Mouse (Mus musculus): ENCODE results near the gene Pcdh10. TPM values are rescaled to one million over a fixed set of nuclear protein-coding genes. Genes with fewer than 3 reads are reported as not detected.

Pcdh10 gene
- total and polyA plus RNA-seq, 3 experiments = not detected

DNA sequence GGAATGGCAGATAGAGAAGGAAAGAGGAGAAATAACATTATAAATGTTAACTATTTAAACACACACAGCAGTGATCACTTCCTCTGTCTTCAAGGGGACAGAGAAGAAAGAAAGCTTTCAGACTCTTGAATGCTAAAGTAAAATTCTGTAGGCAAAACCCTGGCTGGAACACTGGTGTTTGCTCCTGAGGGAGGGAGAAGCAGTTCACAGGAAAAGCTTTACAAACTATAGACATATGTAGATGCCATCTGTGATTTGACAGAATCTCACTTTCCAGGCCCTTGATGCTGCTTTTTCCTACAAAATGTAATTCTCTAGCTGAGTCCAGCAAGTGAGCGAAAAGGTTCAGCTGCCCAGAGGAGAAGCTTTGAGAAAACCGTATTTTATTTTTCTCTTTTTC is 25.0 kb downstream of the Pcdh10 start:
- Histone ChIP-seq H3K4me1 (ENCODE audit: control insufficient read depth in 1 of 2, insufficient read depth in 2 of 2, low read length in 2 of 2) (no peaks in the 10 kb centered on the region), H3K79me2 (ENCODE audit: control insufficient read depth, insufficient read depth, low read length, poor library complexity) (no peaks in the 10 kb centered on the region), H3K27ac (ENCODE audit: control insufficient read depth, low read depth, low read length) (no peak overlapping the region), H3K9me3 (replicated peaks; ENCODE audit: insufficient read depth, low read length) (no peaks in the 10 kb centered on the region), H3K9ac (ENCODE audit: control insufficient read depth, low read depth, low read length, poor library complexity, severe bottlenecking) (no peak overlapping the region), H3K4me3 (ENCODE audit: control insufficient read depth in 1 of 2, insufficient read depth in 1 of 2, low read depth in 2 of 2, low read length in 2 of 2) (no peak overlapping the region), H3K36me3 (ENCODE audit: control insufficient read depth in 1 of 2, insufficient read depth in 2 of 2, low read length in 2 of 2) (no peaks in the 10 kb centered on the region), H3K27me3 (ENCODE audit: control insufficient read depth in 1 of 2, insufficient read depth in 2 of 2, low read length in 2 of 2) (no peaks in the 10 kb centered on the region)
- no peak for TF ChIP-seq TCF12 (IDR thresholded peaks at IDR 0.05; ENCODE audit: low read depth, low read length)
- no peak for TF ChIP-seq POLR2A (IDR thresholded peaks at IDR 0.05; ENCODE audit: control insufficient read depth in 1 of 2, insufficient read depth in 1 of 2, low read depth in 1 of 2, low read length in 2 of 2, poor library complexity in 1 of 2)
- no peak for TF ChIP-seq GATA1 (IDR thresholded peaks at IDR 0.05; ENCODE audit: low read depth, low read length)
- TF ChIP-seq ETS1 (IDR thresholded peaks at IDR 0.05; ENCODE audit: low read depth, low read length) = no peak
- no peak for TF ChIP-seq RAD21 (IDR thresholded peaks at IDR 0.05; ENCODE audit: low read depth, low read length)
- no peak for DNase-seq (ENCODE audit: low read depth, low spot score)

- H3K36me3 ChIP-seq (ENCODE audit: control insufficient read depth in 1 of 2, insufficient read depth in 2 of 2, low read length in 2 of 2) = no peaks in the 10 kb centered on the region
- H3K79me2 ChIP-seq (ENCODE audit: control insufficient read depth, insufficient read depth, low read length, poor library complexity) = no peaks in the 10 kb centered on the region
- no peaks in the 10 kb centered on the region for H3K4me1 ChIP-seq (ENCODE audit: control insufficient read depth in 1 of 2, insufficient read depth in 2 of 2, low read length in 2 of 2)
- no peaks in the 10 kb centered on the region for H3K9me3 ChIP-seq (replicated peaks; ENCODE audit: insufficient read depth, low read length)
- no peak overlapping the region for H3K9ac ChIP-seq (ENCODE audit: control insufficient read depth, low read depth, low read length, poor library complexity, severe bottlenecking)
- DNase-seq (ENCODE audit: low read depth, low spot score) = no peak
- no peaks in the 10 kb centered on the region for H3K27me3 ChIP-seq (ENCODE audit: control insufficient read depth in 1 of 2, insufficient read depth in 2 of 2, low read length in 2 of 2)
- no peak for TF ChIP-seq JUND (IDR thresholded peaks at IDR 0.05; ENCODE audit: low read depth, low read length)
- TF ChIP-seq NELFE (IDR thresholded peaks at IDR 0.05; ENCODE audit: low read depth, low read length) = no peak
- TF ChIP-seq POLR2AphosphoS5 (IDR thresholded peaks at IDR 0.05; ENCODE audit: borderline replicate concordance, low read depth, low read length) = no peak
- TF ChIP-seq KAT2A (conservative IDR thresholded peaks at IDR 0.05; ENCODE audit: low read depth, low read length) = no peak
- no peak for TF ChIP-seq ZKSCAN1 (IDR thresholded peaks at IDR 0.05; ENCODE audit: low read depth, low read length)
- TF ChIP-seq POLR2AphosphoS2 (IDR thresholded peaks at IDR 0.05; ENCODE audit: low read length) = no peak
- TF ChIP-seq USF2 (IDR thresholded peaks at IDR 0.05; ENCODE audit: borderline replicate concordance in 1 of 2, insufficient read depth in 1 of 2, low read depth in 1 of 2, low read length in 2 of 2) = no peak
- TF ChIP-seq UBTF (IDR thresholded peaks at IDR 0.05; ENCODE audit: borderline replicate concordance, insufficient read depth, low read depth, low read length) = no peak
- TF ChIP-seq ZMIZ1 (IDR thresholded peaks at IDR 0.05; ENCODE audit: low read depth, low read length) = no peak
- no peak for TF ChIP-seq RCOR1 (IDR thresholded peaks at IDR 0.05; ENCODE audit: low read depth, low read length)
- no peak for TF ChIP-seq MAZ (IDR thresholded peaks at IDR 0.05; ENCODE audit: low read depth, low read length)
- TF ChIP-seq CHD1 (IDR thresholded peaks at IDR 0.05; ENCODE audit: low read depth, low read length) = no peak
- no peak for TF ChIP-seq BHLHE40 (IDR thresholded peaks at IDR 0.05; ENCODE audit: borderline replicate concordance, low read depth, low read length)
- TF ChIP-seq TCF12 (IDR thresholded peaks at IDR 0.05; ENCODE audit: low read depth, low read length) = no peak
- no peak for TF ChIP-seq NRF1 (IDR thresholded peaks at IDR 0.05; ENCODE audit: insufficient read depth, low read depth, low read length, poor library complexity, severe bottlenecking)
- no peak for TF ChIP-seq USF1 (IDR thresholded peaks at IDR 0.05; ENCODE audit: low read depth, low read length)
- H3K4me3 ChIP-seq (ENCODE audit: control insufficient read depth in 1 of 2, insufficient read depth in 1 of 2, low read depth in 2 of 2, low read length in 2 of 2) = no peak overlapping the region
- H3K27ac ChIP-seq (ENCODE audit: control insufficient read depth, low read depth, low read length) = no peak overlapping the region
These were observed 53.5 kb downstream of the Pcdh10 start for GRCm38 (mm10) chr3:45431691-45432090.

Data from MEL (cell line).